Mouse (Mus musculus): ENCODE measurements around the gene Tuba4a. TPM values are rescaled to one million over a fixed set of nuclear protein-coding genes. Genes with fewer than 3 reads are reported as not detected.
A peak's percentile ranks its signal among the peaks of the same experiment; 100 is the strongest.

Tuba4a gene
- total and polyA plus RNA-seq, 3 experiments, result 180 to 294 (median 192) TPM

DNA sequence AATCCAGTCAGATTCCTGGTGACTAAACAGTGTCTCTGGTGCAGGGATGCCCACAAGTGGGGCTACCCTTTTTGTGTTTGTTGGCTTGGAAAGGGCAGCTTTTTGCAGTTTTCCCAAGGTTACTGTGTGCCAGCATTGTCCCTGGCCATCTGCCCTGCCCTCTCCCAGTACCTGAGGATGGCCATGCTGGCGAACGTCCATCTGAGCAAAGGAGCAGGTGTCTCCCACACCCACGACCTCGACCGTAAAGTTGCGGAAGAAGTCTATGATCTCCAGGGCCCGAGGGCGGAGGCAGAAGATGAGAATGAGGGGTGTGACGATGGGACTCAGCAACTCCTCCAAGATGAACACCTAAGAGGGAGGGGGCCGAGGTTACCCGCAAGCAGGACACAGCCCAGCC, 34.2 kb downstream of the Tuba4a start:
- Histone ChIP-seq H3K27ac (ENCODE audit: insufficient read depth, low read depth) (no peak overlapping the region), H3K36me3 (replicated peaks in 1 of 2; ENCODE audit: control insufficient read depth in 1 of 2, insufficient read depth in 1 of 2, low read length in 1 of 2) (peaks cover 53 to 87% of the 10 kb centered on the region in 2 experiments), H3K79me2 (replicated peaks; ENCODE audit: control insufficient read depth, extremely low read depth, insufficient read depth, poor library complexity, severe bottlenecking) (no peaks in the 10 kb centered on the region), H3K9me3 (replicated peaks; ENCODE audit: low read length) (peaks cover 3% of the 10 kb centered on the region), H3K4me2 (ENCODE audit: insufficient read depth, low read depth, poor library complexity, severe bottlenecking) (no peak overlapping the region), H3K4me1 (ENCODE audit: control insufficient read depth in 1 of 2, insufficient read depth in 2 of 2) (peaks cover 2 to 25% of the 10 kb centered on the region in 2 experiments; a peak in 3 of 4 replicates), H3K27me3 (replicated peaks) (no peaks in the 10 kb centered on the region), H3K9ac (ENCODE audit: insufficient read depth, low read depth) (no peak overlapping the region), H3K4me3 (replicated peaks in 1 of 3; ENCODE audit: low read depth in 2 of 3, low read length in 2 of 3, poor library complexity in 1 of 3) (no peak overlapping the region)
- dilution Hi-C loops (cut with MboI; ENCODE audit: extremely low pct_ligation_motif_present, extremely low pct_unique_long_range_greater_than_20kb, low sequenced_read_pairs), result no loop called here
- in situ Hi-C loops (cut with MboI; ENCODE audit: low pct_ligation_motif_present, low pct_unique_long_range_greater_than_20kb, low sequenced_read_pairs), result no loop called here
- TF ChIP-seq MYC (IDR thresholded peaks at IDR 0.05; ENCODE audit: low read depth, low read length) (no peak), POLR2AphosphoS2 (IDR thresholded peaks at IDR 0.05; ENCODE audit: low read depth, low read length) (no peak), PAX5 (IDR thresholded peaks at IDR 0.05; ENCODE audit: low read length) (no peak)
- DNase-seq (ENCODE audit: extremely low read depth), result no peak

GRCm38 (mm10) chr1:75182160-75182559, 37.5 kb downstream of the Tuba4a start:
- Histone ChIP-seq H3K4me1 (ENCODE audit: control insufficient read depth in 1 of 2, insufficient read depth in 2 of 2) (peaks cover 0 to 20% of the 10 kb centered on the region in 2 experiments; a peak in 3 of 4 replicates), H3K27ac (ENCODE audit: insufficient read depth, low read depth) (no peak overlapping the region), H3K36me3 (replicated peaks in 1 of 2; ENCODE audit: control insufficient read depth in 1 of 2, insufficient read depth in 1 of 2, low read length in 1 of 2) (peaks cover 49 to 74% of the 10 kb centered on the region in 2 experiments), H3K27me3 (replicated peaks) (no peaks in the 10 kb centered on the region), H3K79me2 (replicated peaks; ENCODE audit: control insufficient read depth, extremely low read depth, insufficient read depth, poor library complexity, severe bottlenecking) (no peaks in the 10 kb centered on the region), H3K9me3 (replicated peaks; ENCODE audit: low read length) (peaks cover 3% of the 10 kb centered on the region), H3K9ac (ENCODE audit: insufficient read depth, low read depth) (no peak overlapping the region), H3K4me3 (replicated peaks in 1 of 3; ENCODE audit: low read depth in 2 of 3, low read length in 2 of 3, poor library complexity in 1 of 3) (no peak overlapping the region), H3K4me2 (ENCODE audit: insufficient read depth, low read depth, poor library complexity, severe bottlenecking) (no peak overlapping the region)
- no peak for DNase-seq (ENCODE audit: extremely low read depth)
- TF ChIP-seq CHD1 (IDR thresholded peaks at IDR 0.05; ENCODE audit: low read depth, low read length) (no peak), CTCF (conservative IDR thresholded peaks at IDR 0.05 in 1 of 2, IDR thresholded peaks at IDR 0.05 in 1 of 2; ENCODE audit: low read depth in 2 of 2, low read length in 2 of 2) (peak in 1 of 2 experiments; percentile 33; a peak in 1 of 4 replicates), ELF1 (IDR thresholded peaks at IDR 0.05; ENCODE audit: low read depth, low read length) (no peak), MYC (IDR thresholded peaks at IDR 0.05; ENCODE audit: low read depth, low read length) (no peak), JUN (IDR thresholded peaks at IDR 0.05; ENCODE audit: insufficient read depth, low read depth, low read length) (no peak), POLR2AphosphoS2 (IDR thresholded peaks at IDR 0.05; ENCODE audit: low read depth, low read length) (no peak), SMC3 (IDR thresholded peaks at IDR 0.05; ENCODE audit: low read depth, low read length) (no peak), ZNF384 (IDR thresholded peaks at IDR 0.05; ENCODE audit: low read depth, low read length) (peak; percentile 78)
- in situ Hi-C loops (cut with MboI; ENCODE audit: low pct_ligation_motif_present, low pct_unique_long_range_greater_than_20kb, low sequenced_read_pairs) (no loop called here), dilution Hi-C loops (cut with MboI; ENCODE audit: extremely low pct_ligation_motif_present, extremely low pct_unique_long_range_greater_than_20kb, low sequenced_read_pairs) (no loop called here)

DNA sequence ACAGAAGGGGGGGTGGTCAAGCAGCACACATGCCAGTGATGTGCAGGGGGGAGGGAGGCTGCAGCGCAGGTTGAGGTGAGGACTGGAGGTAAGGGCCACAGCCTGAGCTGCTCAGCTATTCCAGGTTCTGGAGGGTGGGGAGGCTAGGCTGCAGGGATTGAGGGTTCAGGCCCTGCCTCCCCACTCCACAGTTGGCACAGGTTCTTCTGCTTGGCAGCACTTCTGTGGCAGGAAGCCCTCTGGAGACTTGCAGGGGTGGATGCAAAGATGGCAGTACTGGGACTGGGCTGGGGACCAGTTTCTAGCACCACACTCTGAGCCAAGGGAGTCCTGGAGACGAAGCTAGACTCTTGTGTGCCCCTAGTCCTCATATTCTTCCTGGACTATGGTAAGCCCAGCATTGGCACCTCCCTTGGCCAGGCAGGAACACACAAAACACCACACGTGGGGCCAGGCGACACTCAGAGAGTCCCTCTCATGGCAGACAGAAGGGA, 38.2 kb downstream of the Tuba4a start:
- in situ Hi-C loops (cut with MboI; ENCODE audit: low pct_ligation_motif_present, low pct_unique_long_range_greater_than_20kb, low sequenced_read_pairs), result no loop called here
- peaks cover 0 to 20% of the 10 kb centered on the region in 2 experiments; a peak in 3 of 4 replicates for H3K4me1 ChIP-seq (ENCODE audit: control insufficient read depth in 1 of 2, insufficient read depth in 2 of 2)
- no peak overlapping the region for H3K9ac ChIP-seq (ENCODE audit: insufficient read depth, low read depth)

More for the DNA sequence above, 38.2 kb downstream of the Tuba4a start:
- no peak overlapping the region for H3K27ac ChIP-seq (ENCODE audit: insufficient read depth, low read depth)
- no peak for DNase-seq (ENCODE audit: extremely low read depth)
- H3K9me3 ChIP-seq (replicated peaks; ENCODE audit: low read length), result peaks cover 3% of the 10 kb centered on the region
- H3K27me3 ChIP-seq (replicated peaks), result no peaks in the 10 kb centered on the region
- H3K4me2 ChIP-seq (ENCODE audit: insufficient read depth, low read depth, poor library complexity, severe bottlenecking), result no peak overlapping the region
- TF ChIP-seq USF1 (IDR thresholded peaks at IDR 0.05; ENCODE audit: low read depth, low read length), result no peak
- dilution Hi-C loops (cut with MboI; ENCODE audit: extremely low pct_ligation_motif_present, extremely low pct_unique_long_range_greater_than_20kb, low sequenced_read_pairs), result no loop called here
- no peaks in the 10 kb centered on the region for H3K79me2 ChIP-seq (replicated peaks; ENCODE audit: control insufficient read depth, extremely low read depth, insufficient read depth, poor library complexity, severe bottlenecking)
- no peak overlapping the region for H3K4me3 ChIP-seq (replicated peaks in 1 of 3; ENCODE audit: low read depth in 2 of 3, low read length in 2 of 3, poor library complexity in 1 of 3)
- peaks cover 45 to 73% of the 10 kb centered on the region in 2 experiments for H3K36me3 ChIP-seq (replicated peaks in 1 of 2; ENCODE audit: control insufficient read depth in 1 of 2, insufficient read depth in 1 of 2, low read length in 1 of 2)
